Mouse (Mus musculus): ENCODE results near the gene Sf3b6. TPM values are rescaled to one million over a fixed set of nuclear protein-coding genes. Genes with fewer than 3 reads are reported as not detected.

Gene Sf3b6
- 134 and 153 TPM in 2 replicates for polyA plus RNA-seq (2012; rRNA removed)

DNA sequence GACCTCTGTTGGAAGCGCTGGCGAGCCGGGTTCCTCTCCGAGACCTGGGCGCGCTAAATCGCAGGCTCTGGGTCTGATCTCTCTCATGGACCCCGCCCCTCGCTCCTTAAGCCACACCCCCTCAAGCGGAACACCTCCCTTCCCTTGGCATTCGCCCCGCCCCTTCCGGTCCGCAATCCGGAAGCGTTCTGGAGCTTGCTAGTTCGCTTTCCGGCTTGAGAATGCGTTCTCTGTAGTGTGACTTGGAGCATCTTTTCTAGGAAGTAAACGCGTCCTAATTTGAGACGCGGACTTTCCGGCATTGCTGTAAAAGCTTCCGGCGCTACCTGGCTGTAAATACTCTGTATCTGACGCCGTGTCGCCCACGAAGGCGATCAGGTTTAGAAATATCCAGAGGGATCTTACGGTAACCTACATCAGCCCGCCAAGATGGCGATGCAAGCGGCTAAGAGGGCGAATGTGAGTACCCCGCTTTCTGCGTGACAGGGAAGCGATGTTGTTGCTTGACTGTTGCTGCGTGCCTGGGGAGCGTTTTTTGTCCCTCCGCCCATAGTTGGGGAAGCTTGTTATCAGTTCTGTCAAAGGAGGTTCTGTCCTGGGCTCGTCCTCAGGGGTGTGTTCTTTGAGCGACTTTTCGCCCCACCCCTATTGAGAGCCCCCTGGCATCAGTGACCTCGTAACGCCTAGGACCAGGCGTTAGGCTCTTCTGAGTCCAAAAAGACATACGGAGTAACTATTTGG lies at the start of gene Sf3b6:
Gene Sf3b6 (plus strand): TSS at position 184 of the 741 bp plus-strand sequence.
- Histone ChIP-seq H3K4me3 (ENCODE audit: control insufficient read depth, insufficient read depth, low read length) (peak within 1 kb of the TSS; percentile 87), H3K27ac (ENCODE audit: control insufficient read depth, insufficient read depth, low read length) (peak within 1 kb of the TSS; percentile 69), H3K4me1 (replicated peaks; ENCODE audit: control insufficient read depth, insufficient read depth, low read length) (peaks cover 2% of the 10 kb centered on the region; the same call in 1 of the 2 replicates), H3K36me3 (ENCODE audit: control insufficient read depth, insufficient read depth, low read length) (peaks cover 17% of the 10 kb centered on the region), H3K27me3 (ENCODE audit: control insufficient read depth, insufficient read depth, low read length) (no peaks in the 10 kb centered on the region)
- DNase-seq: peak; percentile 100
- WGBS: under 1% methylated on average over 49 of the region's 49 CpGs
- TF ChIP-seq POLR2A (IDR thresholded peaks at IDR 0.05; ENCODE audit: control insufficient read depth, extremely low read depth, insufficient read depth, low read length, poor library complexity) (peak; percentile 63), CTCF (IDR thresholded peaks at IDR 0.05; ENCODE audit: borderline replicate concordance, control insufficient read depth, extremely low read depth, insufficient read depth, low read length, poor library complexity) (no peak)

DNA sequence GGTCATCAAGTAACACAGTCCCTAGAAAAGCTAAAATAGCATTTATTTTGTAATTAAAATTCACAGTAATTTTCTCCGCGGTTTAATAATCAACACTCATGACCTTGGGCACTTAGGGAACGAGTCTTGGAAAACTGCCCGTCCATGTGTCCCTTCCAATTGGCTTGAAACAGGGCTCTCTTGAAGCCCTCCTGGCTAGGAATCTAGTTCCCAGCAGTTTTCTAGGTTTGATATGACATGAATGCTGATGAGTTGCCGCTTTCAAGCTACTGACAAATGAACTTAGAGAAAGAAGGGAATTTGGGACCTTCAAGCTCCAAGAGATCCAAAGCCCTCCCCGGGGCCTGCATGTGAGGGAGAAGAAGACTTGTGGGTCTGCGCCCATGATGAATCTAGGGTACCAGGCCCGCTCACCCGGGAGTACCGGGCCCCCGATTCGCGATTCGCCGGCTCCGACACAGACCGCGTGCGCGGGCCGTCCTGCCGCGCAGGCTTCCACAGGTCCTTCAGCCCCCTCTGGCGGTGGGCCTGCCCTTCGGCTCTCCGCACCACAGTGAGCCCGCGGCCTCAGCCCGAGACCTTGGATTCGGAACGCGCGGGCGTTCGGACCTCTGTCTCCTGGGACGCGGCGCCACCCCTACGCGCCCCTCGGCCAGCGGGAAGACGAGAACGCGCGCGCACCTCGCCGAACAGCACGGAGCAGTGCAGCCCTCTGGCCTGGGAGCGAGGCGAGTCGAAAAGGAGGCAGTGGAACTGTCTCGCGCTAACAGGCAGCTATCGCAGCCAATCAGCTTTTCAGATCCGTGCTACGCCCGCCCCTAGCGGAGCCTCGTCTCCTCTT lies 48.6 kb upstream of the Sf3b6 start, which contains the start of the genes Pfn4 and Fam228b:
Gene Pfn4 (plus strand): TSS at position 531 of the 841 bp plus-strand sequence.
Gene Fam228b (minus strand): TSS at position 776 of the 841 bp plus-strand sequence.
- peak; percentile 55 for TF ChIP-seq POLR2A (IDR thresholded peaks at IDR 0.05; ENCODE audit: control insufficient read depth, extremely low read depth, insufficient read depth, low read length, poor library complexity)
- TF ChIP-seq CTCF (IDR thresholded peaks at IDR 0.05; ENCODE audit: borderline replicate concordance, control insufficient read depth, extremely low read depth, insufficient read depth, low read length, poor library complexity): peak; percentile 98
- H3K4me1 ChIP-seq (replicated peaks; ENCODE audit: control insufficient read depth, insufficient read depth, low read length): peaks cover 4% of the 10 kb centered on the region
- H3K27ac ChIP-seq (ENCODE audit: control insufficient read depth, insufficient read depth, low read length): no peak within 1 kb of the TSS
- WGBS: 6% methylated on average over 61 of the region's 61 CpGs
- H3K27me3 ChIP-seq (ENCODE audit: control insufficient read depth, insufficient read depth, low read length): no peaks in the 10 kb centered on the region
- DNase-seq: peak; percentile 98
- no peaks in the 10 kb centered on the region for H3K36me3 ChIP-seq (ENCODE audit: control insufficient read depth, insufficient read depth, low read length)
- H3K4me3 ChIP-seq (ENCODE audit: control insufficient read depth, insufficient read depth, low read length): peak within 1 kb of the TSS; percentile 91

DNA sequence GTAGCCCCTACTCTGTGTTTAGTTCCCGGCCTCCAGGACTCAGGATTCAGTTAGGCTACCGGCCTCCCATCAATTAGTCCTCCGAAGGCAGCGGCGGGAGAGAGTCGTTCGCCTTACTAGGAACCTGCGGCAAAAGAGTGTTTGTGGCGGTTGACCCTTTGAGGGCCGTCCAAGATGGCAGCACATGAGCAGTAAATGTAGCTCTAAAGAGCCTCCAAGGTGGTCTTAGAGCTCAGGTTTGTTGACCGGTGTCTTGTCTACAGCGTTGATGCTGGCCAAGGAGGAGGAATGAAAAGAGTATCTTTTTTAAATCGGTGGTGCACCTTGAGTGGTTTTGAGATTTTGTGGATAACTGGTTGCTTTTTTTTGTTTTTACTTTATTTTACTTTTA lies 48.0 kb upstream of the Sf3b6 start:
- no peaks in the 10 kb centered on the region for H3K36me3 ChIP-seq (ENCODE audit: control insufficient read depth, insufficient read depth, low read length)
- no peak for DNase-seq
- H3K27ac ChIP-seq (ENCODE audit: control insufficient read depth, insufficient read depth, low read length): no peak overlapping the region
- TF ChIP-seq CTCF (IDR thresholded peaks at IDR 0.05; ENCODE audit: borderline replicate concordance, control insufficient read depth, extremely low read depth, insufficient read depth, low read length, poor library complexity) (no peak), POLR2A (IDR thresholded peaks at IDR 0.05; ENCODE audit: control insufficient read depth, extremely low read depth, insufficient read depth, low read length, poor library complexity) (peak; percentile 6; the same call in 1 of the 2 replicates)
- no peaks in the 10 kb centered on the region for H3K27me3 ChIP-seq (ENCODE audit: control insufficient read depth, insufficient read depth, low read length)
- 25% methylated on average over 13 of the region's 13 CpGs for WGBS
- peak overlapping the region; percentile 91 for H3K4me3 ChIP-seq (ENCODE audit: control insufficient read depth, insufficient read depth, low read length)
- H3K4me1 ChIP-seq (replicated peaks; ENCODE audit: control insufficient read depth, insufficient read depth, low read length): peaks cover 4% of the 10 kb centered on the region

DNA sequence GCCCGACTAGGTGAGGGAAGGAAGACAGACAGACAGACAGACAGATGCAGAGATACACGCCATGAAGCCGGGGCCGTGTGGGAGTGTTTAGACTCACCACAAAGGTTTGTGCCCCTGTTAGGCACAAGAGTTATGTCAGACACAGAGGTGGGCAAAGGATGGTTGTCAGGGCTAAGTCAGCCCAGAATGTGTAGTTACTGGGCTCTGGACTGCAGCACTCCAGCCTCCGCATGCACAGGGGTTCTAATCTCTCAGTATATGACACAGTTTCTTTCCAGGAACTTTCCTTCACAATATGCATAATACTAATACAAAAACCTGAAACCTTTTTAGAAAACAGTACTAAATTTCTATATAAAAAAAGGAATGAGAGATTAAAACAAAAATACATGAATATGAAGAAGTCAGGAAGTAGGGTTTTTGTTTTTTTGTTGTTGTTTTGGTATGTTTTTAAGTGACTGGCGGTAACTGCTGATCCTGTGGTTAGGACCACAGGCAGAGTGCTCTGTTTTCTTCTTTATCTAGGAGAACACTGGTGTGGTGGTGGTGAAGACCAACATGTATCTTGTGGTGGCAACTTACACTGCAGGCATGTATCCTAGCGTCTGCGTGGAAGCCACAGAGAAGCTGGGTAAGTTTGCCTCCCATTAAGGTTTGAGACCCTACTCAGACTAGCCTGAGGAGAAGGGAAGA lies 42.3 kb upstream of the Sf3b6 start:
- H3K27ac ChIP-seq (ENCODE audit: control insufficient read depth, insufficient read depth, low read length): no peak overlapping the region
- peaks cover 8% of the 10 kb centered on the region for H3K4me1 ChIP-seq (replicated peaks; ENCODE audit: control insufficient read depth, insufficient read depth, low read length)
- 61% methylated on average over 8 of the region's 8 CpGs for WGBS
- TF ChIP-seq CTCF (IDR thresholded peaks at IDR 0.05; ENCODE audit: borderline replicate concordance, control insufficient read depth, extremely low read depth, insufficient read depth, low read length, poor library complexity) (no peak), POLR2A (IDR thresholded peaks at IDR 0.05; ENCODE audit: control insufficient read depth, extremely low read depth, insufficient read depth, low read length, poor library complexity) (no peak)
- no peaks in the 10 kb centered on the region for H3K36me3 ChIP-seq (ENCODE audit: control insufficient read depth, insufficient read depth, low read length)
- H3K27me3 ChIP-seq (ENCODE audit: control insufficient read depth, insufficient read depth, low read length): no peaks in the 10 kb centered on the region
- H3K4me3 ChIP-seq (ENCODE audit: control insufficient read depth, insufficient read depth, low read length): no peak overlapping the region
- DNase-seq: no peak

DNA sequence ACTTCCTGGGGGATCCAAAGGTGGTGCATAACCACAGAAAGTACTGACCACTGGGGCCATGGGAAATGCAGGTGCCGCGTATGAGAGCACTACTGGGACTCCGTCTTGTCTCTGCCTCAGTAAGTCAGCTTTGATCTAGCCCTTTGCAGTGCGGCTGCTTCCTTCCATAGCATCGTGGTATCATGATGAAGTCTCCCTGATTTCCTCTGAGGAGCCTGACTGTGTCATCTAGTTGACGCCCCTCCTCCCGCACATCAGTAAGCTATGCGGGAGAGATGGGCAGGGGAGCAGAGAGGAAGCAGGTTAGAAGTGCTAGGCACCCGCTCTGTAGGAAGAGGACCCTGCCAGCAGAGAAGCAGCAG lies 41.8 kb upstream of the Sf3b6 start:
- no peak overlapping the region for H3K27ac ChIP-seq (ENCODE audit: control insufficient read depth, insufficient read depth, low read length)
- no peaks in the 10 kb centered on the region for H3K27me3 ChIP-seq (ENCODE audit: control insufficient read depth, insufficient read depth, low read length)
- H3K4me1 ChIP-seq (replicated peaks; ENCODE audit: control insufficient read depth, insufficient read depth, low read length): peaks cover 8% of the 10 kb centered on the region
- DNase-seq: peak; percentile 34
- 19% methylated on average over 9 of the region's 9 CpGs for WGBS
- H3K4me3 ChIP-seq (ENCODE audit: control insufficient read depth, insufficient read depth, low read length): no peak overlapping the region
- TF ChIP-seq CTCF (IDR thresholded peaks at IDR 0.05; ENCODE audit: borderline replicate concordance, control insufficient read depth, extremely low read depth, insufficient read depth, low read length, poor library complexity) (no peak), POLR2A (IDR thresholded peaks at IDR 0.05; ENCODE audit: control insufficient read depth, extremely low read depth, insufficient read depth, low read length, poor library complexity) (no peak)
- no peaks in the 10 kb centered on the region for H3K36me3 ChIP-seq (ENCODE audit: control insufficient read depth, insufficient read depth, low read length)

DNA sequence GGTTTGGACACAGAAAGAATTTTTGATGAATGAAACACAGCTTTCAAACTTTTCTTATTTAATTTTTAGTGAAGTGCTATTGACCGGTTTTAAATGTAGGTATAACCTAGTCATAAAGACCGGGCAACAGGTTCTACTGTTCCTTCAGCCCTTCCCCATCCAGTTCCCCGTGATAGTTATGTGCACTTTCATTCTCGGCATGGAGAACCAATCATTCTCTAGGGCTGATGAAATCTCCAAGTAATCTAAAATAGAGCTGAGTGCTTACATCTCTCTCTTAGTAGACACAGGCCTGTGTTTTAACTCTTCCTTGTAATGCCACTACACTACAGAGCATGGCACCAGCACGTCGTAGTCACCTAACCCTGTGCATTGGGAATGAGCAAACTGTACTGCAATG lies 39.6 kb upstream of the Sf3b6 start:
- H3K4me1 ChIP-seq (replicated peaks; ENCODE audit: control insufficient read depth, insufficient read depth, low read length): peaks cover 8% of the 10 kb centered on the region
- no peak overlapping the region for H3K4me3 ChIP-seq (ENCODE audit: control insufficient read depth, insufficient read depth, low read length)
- H3K36me3 ChIP-seq (ENCODE audit: control insufficient read depth, insufficient read depth, low read length): no peaks in the 10 kb centered on the region
- no peak for DNase-seq
- WGBS: 97% methylated on average over 6 of the region's 6 CpGs
- TF ChIP-seq CTCF (IDR thresholded peaks at IDR 0.05; ENCODE audit: borderline replicate concordance, control insufficient read depth, extremely low read depth, insufficient read depth, low read length, poor library complexity): no peak
- TF ChIP-seq POLR2A (IDR thresholded peaks at IDR 0.05; ENCODE audit: control insufficient read depth, extremely low read depth, insufficient read depth, low read length, poor library complexity): no peak
- H3K27me3 ChIP-seq (ENCODE audit: control insufficient read depth, insufficient read depth, low read length): no peaks in the 10 kb centered on the region
- no peak overlapping the region for H3K27ac ChIP-seq (ENCODE audit: control insufficient read depth, insufficient read depth, low read length)
